Mouse (Mus musculus): ENCODE measurements around the gene Ube2q2.
"Not testable (repeated sequence)": the region's sequence is repeated elsewhere in the genome, so short reads cannot be mapped to it uniquely, and the experiment has no call there.

The Ube2q2 gene

DNA sequence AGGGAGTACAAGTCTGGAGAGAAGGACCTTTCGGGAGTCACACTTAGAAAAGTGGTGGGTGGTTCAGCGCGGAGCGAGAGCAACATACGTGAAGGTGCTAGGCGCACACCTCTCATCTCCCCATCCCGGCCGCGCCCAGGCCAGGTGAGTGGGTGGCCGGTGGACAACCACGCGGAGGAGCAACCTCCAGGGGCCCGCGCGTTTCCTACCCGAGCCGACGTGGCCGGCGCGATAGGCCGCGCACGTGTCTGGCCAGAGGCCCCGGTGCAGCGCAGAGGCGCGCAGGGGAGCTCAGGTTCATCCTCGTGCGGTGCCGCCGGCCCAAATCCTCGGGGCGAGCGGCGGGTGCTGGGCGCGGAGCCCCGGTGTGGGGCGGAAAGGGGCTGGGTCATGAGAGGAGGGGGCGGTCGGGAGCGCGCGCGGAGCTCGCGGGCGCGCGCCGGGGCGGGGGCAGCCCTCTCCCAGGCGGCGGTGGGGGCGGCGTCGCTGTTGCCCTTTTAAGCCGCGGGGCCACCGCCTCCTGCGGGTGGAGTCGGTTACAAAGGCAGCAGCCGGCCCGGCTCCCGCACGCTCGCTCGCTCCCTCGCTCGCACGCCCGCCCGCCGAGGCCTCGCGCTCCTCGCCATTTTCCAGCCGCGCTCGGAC lies at the start of gene Ube2q2:
Ube2q2 (plus strand) TSS at position 1 of the 645 bp plus-strand sequence.
- DNase-seq (ENCODE audit: low spot score in 2 of 2), result peak; percentile 60 to 67

DNA sequence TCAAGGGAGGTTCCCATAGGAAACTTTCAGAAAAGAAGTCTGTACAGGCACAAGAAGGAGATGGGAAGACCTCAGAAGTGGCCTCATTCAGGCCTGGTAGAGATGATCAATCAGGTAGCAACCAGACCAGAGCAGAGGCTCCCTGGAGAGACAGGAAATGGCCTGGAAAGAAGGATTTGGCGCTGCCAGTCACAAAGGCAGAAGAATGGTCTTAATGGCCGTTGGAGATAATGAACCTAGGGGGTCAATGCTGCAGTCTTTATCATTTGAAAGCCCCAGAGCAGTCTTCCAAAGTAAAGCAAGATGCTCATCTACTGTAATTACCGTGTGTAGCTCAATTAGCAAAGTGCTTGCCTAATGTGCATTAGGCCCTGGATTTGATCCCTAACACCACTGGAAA lies 47.5 kb upstream of the Ube2q2 start:
- DNase-seq (ENCODE audit: low spot score in 2 of 2), result no peak

DNA sequence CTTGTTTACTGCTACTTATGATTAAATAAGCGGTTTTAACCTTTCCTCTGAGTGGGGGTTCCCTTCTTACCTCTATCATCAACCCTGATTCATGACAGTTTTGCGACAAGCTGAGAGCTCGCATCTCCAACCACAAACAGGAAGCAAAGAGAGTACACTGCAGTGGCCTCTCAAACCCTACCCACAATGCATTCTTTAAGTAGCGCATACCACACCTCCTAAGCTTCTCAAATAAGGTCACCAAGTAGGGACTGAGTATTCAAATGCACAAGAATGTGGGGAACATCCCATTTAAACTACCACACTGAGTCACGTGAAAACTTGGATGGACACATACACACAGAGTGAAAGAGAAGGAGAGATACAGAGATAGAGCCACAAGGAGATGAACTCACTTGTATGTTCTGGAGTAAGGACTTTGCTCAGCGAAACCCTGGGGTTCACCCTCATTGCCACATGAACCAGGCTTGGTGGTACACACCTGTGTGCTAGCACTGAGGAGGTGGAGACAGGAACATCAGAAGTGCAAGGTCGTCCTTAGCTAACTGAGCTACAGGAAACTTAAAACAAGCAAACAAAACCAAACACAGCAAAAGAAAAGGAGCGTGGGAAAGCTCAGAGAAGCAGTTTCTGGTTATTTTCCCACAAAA lies 46.3 kb upstream of the Ube2q2 start:
- DNase-seq (ENCODE audit: low spot score in 2 of 2), result no peak

DNA sequence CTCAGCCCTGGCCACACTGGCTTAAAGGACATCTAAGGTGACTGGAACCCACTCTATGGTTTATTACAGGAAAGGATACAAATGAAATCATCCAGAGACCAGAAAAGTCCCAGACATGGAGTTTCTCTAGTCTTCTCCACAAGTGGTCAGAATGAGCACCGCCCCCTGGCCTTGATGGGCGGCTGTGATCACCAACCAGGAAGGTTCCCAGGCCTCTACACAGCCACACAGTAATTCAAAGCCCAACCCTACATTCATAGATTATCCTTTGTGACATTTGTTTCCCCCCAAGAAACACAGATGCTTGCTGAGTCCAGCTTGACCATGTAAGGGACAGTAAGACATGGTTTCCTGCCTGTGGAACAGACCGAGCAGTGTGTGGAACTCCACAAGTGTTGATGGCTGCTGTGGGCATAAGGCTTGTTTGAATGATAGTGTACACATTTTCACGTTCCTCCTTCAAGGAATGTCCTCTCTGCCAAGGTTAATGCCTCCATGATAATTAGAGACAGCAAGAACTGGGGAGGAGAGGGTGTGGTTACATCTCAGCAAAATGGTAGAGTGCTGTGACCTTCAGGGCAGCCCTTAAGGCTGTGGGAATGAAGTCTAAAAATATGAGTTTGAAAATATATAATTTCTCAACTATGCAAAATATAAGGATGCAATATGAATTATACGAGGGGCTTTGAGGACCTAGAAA lies 45.6 kb upstream of the Ube2q2 start:
- no peak for DNase-seq (ENCODE audit: low spot score in 2 of 2)

DNA sequence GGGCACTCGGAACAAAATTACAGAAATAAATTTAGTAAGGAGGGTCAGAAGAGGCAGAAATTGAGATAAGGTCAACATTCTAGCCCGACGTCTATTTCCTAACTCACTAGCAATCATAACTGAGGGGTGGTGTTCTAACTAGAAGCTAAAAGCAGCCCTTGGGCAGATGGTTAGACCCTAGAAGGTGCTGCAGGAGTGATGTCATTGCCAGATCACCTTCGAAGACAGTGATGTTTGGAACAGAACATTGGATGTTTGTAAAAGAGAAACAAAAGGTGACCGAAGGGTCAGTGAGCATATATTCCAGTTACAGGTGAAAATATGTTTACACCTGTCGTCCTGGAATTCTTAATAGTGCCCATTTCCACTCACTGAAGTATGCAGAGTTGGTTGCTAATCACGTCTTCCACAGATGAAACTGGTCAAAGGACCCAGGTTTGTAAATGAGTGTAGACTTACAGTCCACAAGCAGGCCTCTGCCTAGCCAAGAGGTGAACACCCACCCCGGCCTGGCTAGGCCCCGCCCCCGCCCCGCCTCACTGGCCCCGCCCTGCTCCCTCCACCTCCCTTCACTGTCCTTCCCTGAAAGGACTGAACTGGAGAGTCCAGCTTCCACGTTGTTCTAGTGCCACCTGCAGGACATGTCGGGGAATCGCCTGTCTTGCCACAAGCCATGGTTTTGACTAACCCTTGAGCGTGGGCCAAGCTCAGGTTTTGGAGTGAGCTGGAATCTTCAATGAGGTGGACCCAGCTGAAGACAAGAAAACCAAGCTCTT lies 38.4 kb upstream of the Ube2q2 start:
- peak; percentile 77 to 84 for DNase-seq (ENCODE audit: low spot score in 2 of 2)

DNA sequence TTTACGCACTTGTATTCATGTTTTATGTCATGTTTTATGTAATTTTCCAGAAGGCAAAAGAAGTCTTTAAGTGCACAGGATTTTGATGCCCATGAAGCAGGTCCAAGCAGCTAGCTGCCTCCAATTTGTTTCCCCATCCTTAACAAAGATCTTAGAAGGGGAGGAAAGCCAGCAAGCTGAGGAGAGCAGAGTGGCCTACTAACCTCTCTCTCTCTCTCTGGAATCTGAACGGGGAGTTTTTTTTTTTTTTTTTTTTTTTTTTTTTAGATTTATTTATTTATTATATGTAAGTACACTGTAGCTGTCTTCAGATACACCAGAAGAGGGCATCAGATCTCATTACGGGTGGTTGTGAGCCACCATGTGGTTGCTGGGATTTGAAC lies 37.8 kb upstream of the Ube2q2 start:
- DNase-seq (ENCODE audit: low spot score in 2 of 2), result not testable (repeated sequence)

DNA sequence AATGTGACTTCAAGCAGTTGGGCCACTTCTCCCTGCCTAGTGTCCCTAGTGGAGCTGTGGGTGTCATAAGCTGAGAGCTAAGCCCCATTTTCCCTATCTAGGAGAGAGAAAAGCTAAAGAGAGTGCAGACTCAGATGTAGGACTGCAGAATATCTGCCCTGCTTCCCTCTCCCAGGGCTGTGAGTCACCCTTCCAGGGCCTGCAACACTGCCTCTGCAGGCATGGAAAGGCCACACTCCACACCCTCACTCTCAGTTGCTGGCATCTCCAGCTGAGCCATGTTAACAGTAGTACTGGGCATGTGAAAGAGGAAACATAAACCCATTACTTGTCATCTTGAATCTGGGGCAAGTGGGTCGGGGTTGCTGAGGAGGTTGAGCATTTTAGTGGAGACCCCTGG lies 33.9 kb upstream of the Ube2q2 start:
- peak in 1 of 2 experiments; percentile 22 for DNase-seq (ENCODE audit: low spot score in 2 of 2)

DNA sequence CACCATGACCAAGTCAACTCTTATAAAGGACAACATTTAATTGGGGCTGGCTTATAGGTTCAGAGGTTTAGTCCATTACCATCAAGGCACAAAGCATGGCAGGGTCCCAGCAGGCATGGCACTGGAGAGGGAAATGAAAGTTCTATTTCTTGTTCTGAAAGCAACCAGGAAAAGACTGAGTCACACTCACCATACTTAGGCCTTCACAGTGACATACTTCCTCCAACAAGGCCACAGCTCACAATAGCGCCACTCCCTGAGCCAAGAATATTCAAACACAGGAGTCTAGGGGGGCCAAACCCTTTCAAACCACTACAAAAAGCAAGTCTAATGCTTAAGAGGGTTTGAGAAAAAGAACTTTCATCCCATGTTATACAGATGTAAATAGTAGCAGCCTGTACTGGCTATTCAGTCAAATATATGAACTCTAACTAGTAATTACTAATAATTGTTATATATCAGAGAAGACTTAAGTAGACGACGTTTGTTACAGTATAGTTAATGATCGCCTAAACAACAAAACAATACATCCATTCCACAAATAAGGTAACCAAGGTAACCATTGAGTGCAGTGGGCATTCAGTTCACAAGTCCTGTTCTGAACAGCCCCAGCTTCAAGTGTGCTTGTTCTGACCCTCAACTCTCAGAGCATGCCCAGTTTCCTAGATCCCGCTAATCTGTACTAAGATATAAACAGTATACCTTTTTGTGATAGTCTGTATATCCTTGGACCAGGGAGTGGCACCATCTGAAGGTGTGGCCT lies 31.2 kb upstream of the Ube2q2 start:
- no peak for DNase-seq (ENCODE audit: low spot score in 2 of 2)

DNA sequence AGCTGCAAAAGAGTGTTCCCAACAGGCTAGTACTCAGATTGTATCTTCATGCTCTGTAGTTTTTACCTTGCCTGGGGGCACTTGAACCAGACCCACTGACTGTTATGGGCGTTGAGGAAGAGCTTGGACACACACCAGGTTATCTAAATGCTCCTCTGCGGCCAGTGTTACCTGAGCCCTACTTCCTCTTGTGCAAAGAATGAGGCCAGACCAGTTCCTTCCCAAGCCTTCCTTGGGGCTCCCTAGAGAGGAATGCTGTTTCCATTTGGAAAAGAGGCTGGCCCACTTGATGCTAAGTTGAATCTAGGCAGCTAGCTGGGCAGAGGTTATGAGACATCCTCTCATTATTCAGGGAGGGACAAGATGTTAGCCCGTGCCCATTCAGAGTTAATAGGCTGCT lies 26.1 kb upstream of the Ube2q2 start:
- DNase-seq (ENCODE audit: low spot score in 2 of 2), result peak in 1 of 2 experiments; percentile 20

DNA sequence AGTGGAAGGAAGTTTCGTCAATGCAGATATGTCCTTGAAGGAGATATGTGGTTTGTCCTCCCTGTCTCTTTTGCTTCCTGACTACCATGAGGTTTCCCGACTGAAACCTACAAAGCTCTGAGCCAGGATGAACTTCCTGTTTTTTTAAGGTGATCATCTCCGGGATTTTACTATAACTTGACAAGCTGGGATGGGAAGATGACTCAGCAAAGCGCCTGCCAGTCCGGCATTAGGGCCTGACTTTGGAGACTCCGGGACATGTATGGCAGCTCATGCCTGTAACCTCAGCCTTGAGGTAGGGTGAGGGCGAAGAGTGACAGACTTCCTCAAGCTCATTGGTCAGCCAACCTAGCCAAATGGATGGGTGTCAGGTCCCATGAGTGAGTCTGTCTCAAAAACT lies 22.9 kb upstream of the Ube2q2 start:
- DNase-seq (ENCODE audit: low spot score in 2 of 2), result no peak

DNA sequence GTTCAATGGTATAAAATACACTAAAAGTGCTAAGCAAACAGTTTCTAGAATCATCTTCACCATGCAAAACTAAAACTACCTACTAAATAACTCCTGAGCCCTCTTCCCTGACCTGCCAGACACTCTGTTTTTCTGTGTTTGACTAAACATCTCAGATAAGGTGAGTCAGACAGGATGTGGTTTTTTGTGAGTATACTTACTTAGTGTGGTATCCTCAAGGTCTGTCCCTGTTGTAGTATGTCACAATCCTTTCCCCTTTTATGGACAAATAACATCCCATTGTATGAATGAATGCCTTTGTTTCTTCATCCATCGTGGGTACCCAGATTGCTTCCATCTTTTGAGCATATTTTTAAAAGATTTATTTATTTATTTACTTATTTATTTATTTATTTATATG lies 22.4 kb upstream of the Ube2q2 start:
- DNase-seq (ENCODE audit: low spot score in 2 of 2), result no peak

DNA sequence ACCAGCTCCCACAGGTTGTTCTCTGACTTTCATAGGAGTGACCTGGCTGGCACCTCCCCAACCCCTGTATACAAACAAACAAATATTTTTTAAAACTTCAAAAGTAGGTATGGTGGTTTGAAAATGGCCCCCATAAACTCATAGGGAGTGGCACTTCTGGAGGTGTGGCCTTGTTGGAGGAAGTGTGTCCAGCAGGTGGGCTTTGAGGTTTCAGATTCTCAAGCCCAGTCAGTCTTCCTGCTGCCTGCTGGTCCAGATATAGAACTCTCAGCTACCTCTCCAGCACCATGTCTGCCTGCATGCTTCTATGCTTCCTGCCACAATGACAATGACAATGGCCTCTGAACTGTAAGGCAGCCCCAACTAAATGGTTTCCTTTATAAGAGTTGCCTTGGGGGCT lies 16.8 kb upstream of the Ube2q2 start:
- DNase-seq (ENCODE audit: low spot score in 2 of 2), result no peak

DNA sequence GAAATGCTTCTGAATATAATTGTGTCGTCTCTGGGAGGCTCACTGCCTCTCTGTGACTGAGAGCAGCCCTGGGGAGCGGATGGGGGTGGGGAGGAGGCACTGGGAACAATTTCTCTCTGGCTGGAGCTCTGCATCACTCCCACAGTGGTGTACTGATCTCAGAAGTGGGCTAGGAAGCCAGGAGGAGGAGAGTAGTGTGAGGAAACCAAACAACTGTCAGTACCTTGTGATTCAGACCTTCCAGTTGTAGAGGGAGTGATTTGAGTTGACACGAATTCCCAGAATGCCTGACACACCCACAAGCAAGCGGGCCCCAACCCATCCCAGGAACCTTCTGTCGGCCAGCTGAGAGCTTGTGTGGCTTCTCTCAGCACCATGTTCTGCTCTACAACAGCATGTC lies 12.1 kb upstream of the Ube2q2 start:
- DNase-seq (ENCODE audit: low spot score in 2 of 2), result peak in 1 of 2 experiments; percentile 30

DNA sequence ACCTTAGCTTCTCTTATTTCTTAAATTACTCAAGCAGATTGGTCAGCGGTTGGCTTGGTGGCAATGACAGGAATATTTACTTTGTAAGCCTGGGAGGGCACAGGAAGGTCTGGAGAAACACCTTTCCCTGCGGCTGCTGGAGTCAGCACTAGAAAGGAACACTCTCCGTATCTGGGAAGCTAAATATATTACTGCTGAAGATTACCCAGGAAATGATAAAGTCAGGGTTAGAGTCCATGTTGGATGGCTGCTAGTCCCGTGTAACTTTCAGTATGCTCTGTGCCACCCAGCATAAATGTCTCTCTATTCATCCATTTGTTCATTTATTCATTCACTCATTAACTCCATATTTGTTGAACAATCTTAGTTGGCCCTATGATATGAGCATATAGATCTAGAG lies 11.5 kb upstream of the Ube2q2 start:
- no peak for DNase-seq (ENCODE audit: low spot score in 2 of 2)

DNA sequence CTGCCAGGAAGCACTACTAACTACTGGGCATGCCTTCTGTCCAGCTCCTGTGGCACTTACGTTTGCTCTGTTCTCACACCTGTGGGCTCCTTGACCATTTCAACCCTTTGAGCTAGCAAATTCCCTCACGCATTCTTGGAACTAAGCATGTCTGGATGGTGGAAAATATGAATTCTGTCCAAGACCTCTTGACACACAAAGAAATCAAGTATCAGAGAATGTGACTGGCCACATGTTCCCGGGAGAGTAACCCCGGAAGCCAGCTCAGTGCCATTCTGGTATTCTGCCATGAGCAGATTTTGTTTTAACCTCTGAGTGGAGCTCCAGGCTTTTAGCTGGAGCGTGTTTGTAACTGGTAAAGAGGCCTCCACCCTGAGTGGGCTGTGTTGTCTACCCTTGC lies 8.7 kb upstream of the Ube2q2 start:
- peak in 1 of 2 experiments; percentile 23 for DNase-seq (ENCODE audit: low spot score in 2 of 2)

DNA sequence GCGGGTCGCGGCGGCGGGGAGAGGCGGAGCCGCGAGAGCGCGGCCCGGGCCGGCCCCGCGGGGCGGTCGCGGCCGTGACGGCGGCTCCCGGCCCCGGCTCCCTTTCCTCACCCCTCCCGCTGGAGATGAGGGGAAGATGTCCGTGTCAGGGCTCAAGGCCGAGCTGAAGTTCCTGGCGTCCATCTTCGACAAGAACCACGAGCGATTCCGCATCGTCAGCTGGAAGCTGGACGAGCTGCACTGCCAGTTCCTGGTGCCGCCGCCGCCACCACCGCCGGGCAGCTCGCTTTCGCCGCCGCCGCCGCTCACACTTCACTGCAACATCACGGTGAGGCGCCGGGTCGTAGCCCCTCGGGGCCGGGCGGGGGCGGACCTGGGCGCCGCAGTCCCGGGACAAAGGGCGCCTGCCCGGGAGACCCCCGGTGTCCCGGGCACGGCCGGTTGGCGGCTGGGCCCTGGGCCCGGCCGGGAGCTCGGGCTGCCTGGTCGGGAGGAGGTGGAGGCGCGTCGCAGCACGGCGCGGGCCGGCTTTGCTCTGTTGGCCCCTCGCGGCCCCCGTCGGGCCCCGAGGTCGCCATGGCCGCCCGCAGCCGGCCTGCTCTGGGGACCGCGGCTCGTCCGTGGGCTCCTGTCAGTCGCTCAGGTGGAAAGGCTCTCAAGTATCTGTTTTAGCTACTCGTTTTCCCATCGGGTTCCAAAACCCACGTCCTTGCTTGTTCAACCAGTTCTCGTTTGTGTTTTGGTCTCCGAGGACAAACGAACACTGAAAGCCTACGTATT lies 1.0 kb downstream of the Ube2q2 start:
- peak; percentile 44 to 47 for DNase-seq (ENCODE audit: low spot score in 2 of 2)

DNA sequence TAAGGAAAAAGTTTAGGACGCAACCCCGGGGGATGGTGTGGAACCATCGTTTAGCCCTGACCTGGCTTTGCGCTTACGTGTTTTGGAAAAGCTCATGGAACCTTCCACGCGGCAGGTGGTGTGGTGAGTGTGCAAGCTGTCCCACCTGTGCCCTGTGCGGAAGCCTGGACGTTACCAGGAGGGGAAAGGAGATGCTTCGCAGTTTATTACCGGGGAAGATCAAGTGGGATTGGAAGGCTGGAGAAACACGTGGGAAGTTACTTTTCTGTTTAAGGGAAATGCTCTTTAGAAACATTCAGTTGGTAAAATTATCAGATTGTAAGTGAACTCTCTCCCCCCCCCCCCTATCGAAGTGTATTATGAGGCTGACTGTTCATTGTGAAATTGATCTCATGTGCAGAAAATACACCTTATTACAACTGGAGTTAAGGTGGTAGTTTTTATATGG lies 1.6 kb downstream of the Ube2q2 start:
- DNase-seq (ENCODE audit: low spot score in 2 of 2), result no peak

DNA sequence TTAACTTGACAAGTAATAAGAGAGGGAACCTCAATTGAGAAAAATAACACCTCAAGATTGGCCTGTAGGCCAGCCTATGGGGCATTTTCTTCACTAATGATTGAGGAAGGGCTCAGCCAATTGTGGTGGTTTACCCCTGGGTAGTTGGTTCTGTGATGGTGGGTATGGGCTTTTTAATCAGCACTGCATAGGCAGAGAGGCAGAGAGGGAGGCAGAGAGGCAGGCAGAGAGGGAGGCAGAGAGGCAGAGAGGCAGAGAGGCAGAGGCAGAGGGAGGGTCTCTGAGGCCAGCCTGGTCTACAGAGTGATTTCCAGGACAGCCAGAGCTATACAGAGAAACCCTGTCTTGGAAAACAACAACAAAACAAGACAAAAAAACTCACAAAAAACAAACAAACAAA lies 2.4 kb downstream of the Ube2q2 start:
- DNase-seq (ENCODE audit: low spot score in 2 of 2), result no peak

DNA sequence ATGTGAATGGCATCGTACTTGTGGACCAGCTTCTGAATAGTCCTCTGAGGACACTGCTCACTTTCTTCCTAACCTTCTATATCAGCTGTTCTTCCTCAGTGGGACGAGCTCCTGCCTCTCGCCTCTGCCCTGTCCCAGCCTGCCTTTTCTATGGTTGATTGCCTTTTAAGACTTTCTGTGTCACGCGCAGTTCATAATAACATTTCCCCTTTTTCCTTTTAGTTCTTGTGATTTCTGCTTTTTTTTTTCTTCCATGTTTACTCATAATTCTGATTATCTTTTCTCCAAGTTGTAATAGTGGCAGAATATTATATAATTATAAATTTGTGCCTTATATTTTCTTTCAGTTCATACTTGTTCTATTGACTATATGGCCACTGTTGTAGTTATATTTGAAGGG lies 4.3 kb downstream of the Ube2q2 start:
- no peak for DNase-seq (ENCODE audit: low spot score in 2 of 2)

DNA sequence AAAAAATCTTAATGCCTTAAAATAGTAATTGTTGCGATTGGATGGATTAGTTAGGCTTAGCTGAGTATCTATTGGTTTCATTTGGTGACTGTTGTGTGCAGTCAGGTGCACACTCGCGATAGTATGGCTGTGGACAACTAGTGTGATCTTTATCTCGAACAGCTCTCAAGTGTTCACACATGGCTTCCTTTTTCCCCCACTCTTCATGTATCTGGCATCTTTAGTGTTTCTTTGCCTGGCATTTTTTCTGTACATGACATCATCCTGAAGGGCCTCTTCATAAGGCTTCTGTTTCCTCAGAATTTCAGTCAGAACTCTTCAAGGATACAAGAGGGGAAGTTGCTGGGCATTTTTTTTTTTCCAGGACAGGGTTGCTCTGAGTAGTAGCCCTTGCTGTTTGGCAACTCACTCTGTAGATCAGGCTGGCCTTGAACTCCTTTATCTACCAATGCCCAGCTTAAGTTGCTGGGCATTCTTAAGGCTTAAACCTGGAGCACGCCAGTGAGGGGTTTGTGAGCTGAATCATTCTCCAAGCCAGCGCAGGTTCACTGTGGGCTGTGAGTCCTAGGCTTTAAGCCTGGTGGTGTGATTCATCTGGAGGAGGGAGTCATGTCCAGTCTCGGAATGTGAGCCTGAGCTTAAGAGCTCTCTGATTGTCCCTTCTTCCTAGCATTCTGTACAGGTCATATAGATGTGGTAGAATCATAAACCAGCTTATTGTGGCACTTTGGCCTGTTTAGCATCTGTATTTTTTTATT lies 22.2 kb downstream of the Ube2q2 start:
- no peak for DNase-seq (ENCODE audit: low spot score in 2 of 2)
